Mouse (Mus musculus): Measurements from ENCODE around the gene Tppp2.

The Tppp2 gene

DNA sequence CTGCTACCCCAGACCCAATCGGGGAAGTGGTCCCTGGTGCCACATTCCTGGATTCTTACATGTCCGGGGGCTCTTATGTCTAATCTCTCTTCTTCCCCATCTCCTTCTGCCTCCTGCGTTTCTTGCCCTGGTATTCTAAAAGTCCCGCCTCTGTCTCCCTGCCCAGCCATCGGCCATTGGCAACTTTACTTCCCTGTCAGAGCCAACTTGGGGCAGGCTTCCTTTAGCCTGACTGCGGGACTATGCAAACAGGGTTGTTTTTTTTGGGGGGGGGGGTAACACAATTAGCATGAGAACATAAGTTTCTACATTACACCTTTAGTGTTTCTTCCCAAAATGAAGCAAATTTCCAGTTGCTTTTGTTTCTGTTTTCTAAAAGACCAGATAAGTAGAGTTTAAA, 25.1 kb downstream of the Tppp2 start:
- DNase-seq (ENCODE audit: low read depth, low spot score): no peak

DNA sequence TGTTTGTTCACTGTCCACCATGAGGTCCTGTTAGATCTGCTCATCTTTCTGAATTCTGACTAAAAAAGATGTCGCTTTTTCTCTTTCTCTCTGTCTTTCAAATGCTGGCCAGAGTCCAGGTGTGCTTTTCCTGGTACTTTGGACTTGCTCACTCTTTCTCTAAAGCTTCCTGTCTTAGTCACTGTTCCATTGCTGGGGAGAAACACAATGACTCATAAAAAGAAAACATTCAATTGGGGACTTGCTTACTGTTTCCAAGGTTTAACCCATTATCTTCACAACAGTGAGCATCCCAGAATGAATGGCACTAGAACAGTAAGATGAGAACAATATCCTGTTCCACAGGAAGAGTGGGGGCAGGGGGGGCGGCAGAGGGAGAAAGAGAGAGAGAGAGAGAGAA, 42.1 kb downstream of the Tppp2 start:
- DNase-seq (ENCODE audit: low read depth, low spot score): no peak

- no peak for DNase-seq (ENCODE audit: low read depth, low spot score)
Observed at GRCm38 (mm10) chr14:51967400-51967799, 49.2 kb downstream of the Tppp2 start.

Data from c-Kit-negative CD71-positive TER-119-positive erythroid progenitor cells, embryonic 14.5 days (primary cell).